Mouse (Mus musculus) embryonic facial prominence, embryonic 12.5 days (tissue): ENCODE data around the gene Gpr162. TPM values are rescaled to one million over a fixed set of nuclear protein-coding genes. Genes with fewer than 3 reads are reported as not detected.
A peak's percentile ranks its signal among the peaks of the same experiment; 100 is the strongest.
"Not testable (repeated sequence)": the region's sequence is repeated elsewhere in the genome, so short reads cannot be mapped to it uniquely, and the experiment has no call there.

Experiments used
- ATAC-seq: fragments of 200-750 bp; cut with Nextera tagmentation; 2 replicates; pipeline ENCODE4 v1.8.0; 2017; ENCODE audit not compliant: insufficient number of reproducible peaks, insufficient read depth, low FRiP score, low TSS enrichment
- H3K27ac ChIP-seq: fragments of 300-500 bp; sonication (generic); 2 replicates; pipeline ENCODE4 v1.5.1; 2016; ENCODE audit warnings: mild to moderate bottlenecking
- H3K27me3 ChIP-seq: fragments of 300-500 bp; sonication (generic); 2 replicates; pipeline ENCODE4 v1.6.1; 2016; ENCODE audit warnings: mild to moderate bottlenecking, moderate library complexity
- H3K36me3 ChIP-seq: fragments of 300-500 bp; sonication (generic); 2 replicates; pipeline ENCODE4 v1.6.1; 2016; ENCODE audit warnings: mild to moderate bottlenecking
- H3K4me1 ChIP-seq: fragments of 300-500 bp; sonication (generic); 2 replicates; pipeline ENCODE4 v1.6.1; 2016
- H3K4me2 ChIP-seq: fragments of 300-500 bp; sonication (generic); replicated peaks from 2 replicates; pipeline ENCODE4 v1.6.1; 2016; ENCODE audit warnings: mild to moderate bottlenecking, moderate library complexity
- H3K4me3 ChIP-seq: fragments of 300-500 bp; sonication (generic); 2 replicates; pipeline ENCODE4 v1.5.1; 2016; ENCODE audit warnings: mild to moderate bottlenecking
- H3K9ac ChIP-seq: fragments of 300-500 bp; sonication (generic); 2 replicates; pipeline ENCODE4 v1.6.1; 2016; ENCODE audit warnings: mild to moderate bottlenecking, moderate library complexity
- H3K9me3 ChIP-seq: fragments of 300-500 bp; sonication (generic); 2 replicates; pipeline ENCODE4 v1.6.1; 2016; ENCODE audit warnings: mild to moderate bottlenecking, moderate library complexity
- WGBS: fragments of 180-500 bp; shearing (Covaris S2); methylation state at CpG from one replicate; pipeline ENCODE4 v1.1.7; 2016; 5-methylcytosine and 5-hydroxymethylcytosine counted together
- polyA plus RNA-seq: library from polyadenylated mRNA; unstranded; fragments of >200 nt; fragmentation: Nextera tagmentation; extraction: Ambion mirVana; gene quantifications from 2 replicates; pipeline ENCODE4 v1.2.1, GENCODE M21; 2016

Gpr162 gene
- polyA plus RNA-seq, 1 experiment from 2014 or later, result 3.4 TPM

DNA sequence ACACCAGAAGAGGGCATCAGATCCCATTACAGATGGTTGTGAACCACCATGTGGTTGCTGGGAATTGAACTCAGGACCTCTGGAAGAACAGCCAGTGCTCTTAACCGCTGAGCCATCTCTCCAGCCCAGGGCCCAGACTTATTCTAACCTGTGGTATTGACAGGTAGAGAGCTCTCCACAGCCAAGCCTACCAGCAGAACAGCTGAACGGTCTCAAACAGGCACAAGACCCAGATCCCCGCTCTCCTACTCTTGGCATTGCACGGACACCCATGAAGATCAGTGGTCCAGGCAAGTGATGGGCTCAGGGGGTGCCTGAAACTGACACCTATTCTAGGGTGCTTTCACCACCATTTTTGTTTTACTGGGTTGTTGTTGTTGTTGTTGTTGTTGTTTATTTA is 32.6 kb downstream of the Gpr162 start:
- Histone ChIP-seq H3K4me3 (peak overlapping the region; percentile 62), H3K4me1 (peaks cover 26% of the 10 kb centered on the region), H3K4me2 (peak overlapping the region; percentile 82), H3K36me3 (peaks cover 34% of the 10 kb centered on the region)
- H3K9me3 ChIP-seq, H3K9ac ChIP-seq, H3K27me3 ChIP-seq, ATAC-seq, H3K27ac ChIP-seq: not testable (repeated sequence)
- WGBS, result 96% methylated on average over 4 of the region's 4 CpGs

DNA sequence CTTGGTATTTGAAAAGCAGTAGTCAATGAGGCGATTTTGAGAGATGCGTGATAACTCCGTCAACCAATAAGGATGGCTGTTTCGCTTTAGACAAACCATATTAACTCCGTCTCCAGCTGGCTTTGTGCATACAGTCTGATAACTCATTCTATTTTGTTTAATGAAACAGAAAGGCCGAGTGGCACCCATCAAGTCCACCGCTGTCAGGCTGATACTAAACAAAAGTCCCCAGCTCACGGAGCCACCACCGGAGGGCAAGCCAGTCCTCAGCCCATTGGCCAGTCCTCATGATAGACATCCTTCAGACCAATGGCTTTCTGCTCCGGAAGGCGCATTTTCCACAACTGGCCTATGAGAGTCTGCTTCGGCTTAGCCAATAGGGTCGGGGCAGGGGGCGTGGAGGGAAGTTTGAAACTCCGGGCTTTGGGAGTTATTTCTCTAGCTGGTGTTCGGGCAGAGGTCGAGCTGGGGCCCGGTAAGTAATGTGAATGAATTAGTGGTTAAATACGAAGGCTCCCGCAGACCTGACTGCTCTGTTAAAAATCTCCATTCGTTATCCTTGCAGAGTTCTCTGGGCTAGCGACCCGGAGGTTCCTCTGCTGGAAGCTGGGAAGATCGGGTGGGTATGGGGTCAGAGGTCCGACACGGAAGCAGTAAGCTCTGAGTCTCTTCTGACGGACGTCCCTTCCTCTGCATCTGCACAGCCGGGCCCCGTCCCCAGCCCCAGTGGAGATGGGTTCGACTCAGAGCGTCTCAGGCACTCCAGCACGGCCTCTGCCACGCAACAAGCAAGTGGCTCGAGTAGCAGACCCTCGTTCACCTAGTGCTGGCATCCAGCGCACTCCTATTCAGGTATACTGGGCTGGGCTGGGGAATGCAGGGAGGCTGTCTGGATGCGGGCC is 33.7 kb downstream of the Gpr162 start:
- peak; percentile 89 for ATAC-seq
- H3K4me1 ChIP-seq, result peaks cover 26% of the 10 kb centered on the region
- H3K27ac ChIP-seq, result peak overlapping the region; percentile 79
- H3K9ac ChIP-seq, result peak overlapping the region; percentile 69
- H3K9me3 ChIP-seq, result no peaks in the 10 kb centered on the region
- 0% methylated on average over 38 of the region's 38 CpGs for WGBS
- H3K4me3 ChIP-seq, result peak overlapping the region; percentile 62
- H3K4me2 ChIP-seq, result peak overlapping the region; percentile 82
- peaks cover 46% of the 10 kb centered on the region for H3K36me3 ChIP-seq
- no peaks in the 10 kb centered on the region for H3K27me3 ChIP-seq

DNA sequence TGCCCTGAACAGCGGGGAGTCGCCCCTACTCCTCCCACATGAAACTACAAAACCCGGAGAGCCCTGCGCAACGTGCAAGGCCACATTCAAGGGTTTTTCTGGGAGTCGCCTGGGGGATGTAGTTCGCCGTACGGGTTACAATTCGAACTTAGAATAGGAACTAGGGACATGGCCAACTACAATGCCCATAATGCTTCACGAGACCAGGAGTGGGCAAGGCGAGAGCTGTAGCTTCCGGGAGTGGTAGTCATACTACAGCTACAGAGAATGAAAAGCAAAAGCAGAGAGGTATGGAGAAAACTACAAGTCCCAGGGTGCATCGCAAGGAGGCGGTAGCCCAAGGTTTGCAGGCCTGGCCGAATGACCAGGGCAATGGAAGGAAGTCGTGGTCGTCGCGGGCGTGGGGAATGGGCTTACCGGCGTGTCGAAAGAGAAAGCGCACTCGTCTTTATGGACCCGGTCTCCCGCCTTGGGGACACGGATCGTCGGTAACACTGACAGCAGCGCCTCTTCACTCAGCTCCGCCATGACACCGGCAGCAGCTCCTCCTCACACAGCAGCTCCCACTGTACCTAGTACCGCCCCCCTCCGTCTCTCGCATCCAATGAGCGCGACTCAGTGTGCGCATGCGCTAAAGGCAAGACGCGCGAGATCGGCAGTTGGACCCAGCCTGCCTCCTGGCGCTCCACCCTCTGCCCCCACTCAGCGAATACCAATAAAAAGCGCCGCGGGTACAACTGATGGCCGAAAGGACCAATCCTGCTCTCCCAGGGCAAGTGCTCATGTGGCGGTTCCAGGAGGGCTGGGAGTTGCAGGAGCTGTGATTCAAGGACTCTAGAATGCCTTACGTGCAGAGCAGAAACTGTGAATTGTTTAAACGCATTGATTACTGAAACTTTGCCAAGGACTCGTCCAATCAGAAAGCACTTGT is 34.6 kb downstream of the Gpr162 start, which contains the start of the genes Usp5 and Cdca3:
Usp5 (minus strand) TSS at position 617 of the 931 bp plus-strand sequence.
Cdca3 (plus strand) TSS at position 680 of the 931 bp plus-strand sequence.
- H3K4me2 ChIP-seq, result peak within 1 kb of the TSS; percentile 88
- H3K4me1 ChIP-seq, result peaks cover 23% of the 10 kb centered on the region
- H3K27ac ChIP-seq, result peak within 1 kb of the TSS; percentile 79
- ATAC-seq, result peak; percentile 96
- H3K9ac ChIP-seq, result peak within 1 kb of the TSS; percentile 69
- H3K4me3 ChIP-seq, result peak within 1 kb of the TSS; percentile 62
- no peaks in the 10 kb centered on the region for H3K27me3 ChIP-seq
- H3K9me3 ChIP-seq, result no peaks in the 10 kb centered on the region
- under 1% methylated on average over 55 of the region's 55 CpGs for WGBS
- H3K36me3 ChIP-seq, result peaks cover 49% of the 10 kb centered on the region

DNA sequence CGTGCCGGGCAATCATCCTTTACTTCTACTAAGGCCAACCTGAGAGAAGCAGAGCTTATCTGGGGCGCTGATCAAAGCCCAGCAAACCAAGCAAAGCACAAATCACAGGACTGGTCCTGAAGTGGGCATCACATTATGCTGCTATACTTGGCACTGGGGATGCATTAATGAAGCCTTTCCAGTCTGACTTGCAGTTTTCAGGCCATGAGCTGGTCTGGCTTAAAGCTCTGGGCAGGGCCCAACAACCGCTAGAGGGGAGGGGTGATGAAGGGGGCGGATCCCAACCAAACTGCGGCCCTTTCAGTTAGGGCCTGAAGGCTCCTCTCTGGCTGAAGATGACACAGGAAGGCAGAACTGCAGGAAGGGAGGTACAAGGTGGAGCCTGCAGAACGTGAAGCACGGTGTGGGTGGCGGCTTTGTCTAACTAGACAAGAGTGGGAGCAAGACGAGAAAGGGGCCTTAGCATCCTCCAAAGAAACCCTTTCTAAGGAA is 35.6 kb downstream of the Gpr162 start:
- WGBS, result 25% methylated on average over 10 of the region's 10 CpGs
- ATAC-seq, result no peak

DNA sequence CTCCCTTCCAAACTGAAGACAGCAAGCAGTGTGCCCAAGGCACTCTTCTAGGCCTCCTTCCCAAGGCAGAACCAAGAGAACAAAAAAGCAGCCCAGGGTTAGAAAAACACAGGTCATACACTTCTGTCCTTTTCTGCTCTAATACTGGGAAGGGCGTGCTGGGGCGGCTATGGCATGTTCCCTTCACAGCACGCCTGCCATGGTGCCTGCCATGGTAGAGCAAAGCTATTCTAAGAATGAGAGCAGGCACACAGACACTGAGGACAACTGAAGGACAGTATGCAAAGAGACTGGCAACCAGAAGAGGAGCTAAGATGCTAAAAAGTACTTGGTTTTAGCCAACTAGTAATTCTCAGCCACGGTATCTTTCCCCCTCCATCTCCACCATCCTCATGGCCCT is 41.7 kb downstream of the Gpr162 start:
- no peak for ATAC-seq
- Histone ChIP-seq H3K4me3 (no peak overlapping the region), H3K36me3 (peaks cover 95% of the 10 kb centered on the region), H3K27ac (no peak overlapping the region), H3K27me3 (no peaks in the 10 kb centered on the region), H3K9ac (no peak overlapping the region), H3K4me2 (no peak overlapping the region), H3K4me1 (no peaks in the 10 kb centered on the region), H3K9me3 (no peaks in the 10 kb centered on the region)
- 94% methylated on average over 4 of the region's 4 CpGs for WGBS

More for the DNA sequence above, 35.6 kb downstream of the Gpr162 start:
- H3K36me3 ChIP-seq, result peaks cover 50% of the 10 kb centered on the region
- peak overlapping the region; percentile 62 for H3K4me3 ChIP-seq
- no peaks in the 10 kb centered on the region for H3K27me3 ChIP-seq
- no peaks in the 10 kb centered on the region for H3K9me3 ChIP-seq
- H3K27ac ChIP-seq, result peak overlapping the region; percentile 79; the same call in 1 of the 2 replicates
- peak overlapping the region; percentile 88 for H3K4me2 ChIP-seq
- H3K4me1 ChIP-seq, result peaks cover 23% of the 10 kb centered on the region
- H3K9ac ChIP-seq, result peak overlapping the region; percentile 69

DNA sequence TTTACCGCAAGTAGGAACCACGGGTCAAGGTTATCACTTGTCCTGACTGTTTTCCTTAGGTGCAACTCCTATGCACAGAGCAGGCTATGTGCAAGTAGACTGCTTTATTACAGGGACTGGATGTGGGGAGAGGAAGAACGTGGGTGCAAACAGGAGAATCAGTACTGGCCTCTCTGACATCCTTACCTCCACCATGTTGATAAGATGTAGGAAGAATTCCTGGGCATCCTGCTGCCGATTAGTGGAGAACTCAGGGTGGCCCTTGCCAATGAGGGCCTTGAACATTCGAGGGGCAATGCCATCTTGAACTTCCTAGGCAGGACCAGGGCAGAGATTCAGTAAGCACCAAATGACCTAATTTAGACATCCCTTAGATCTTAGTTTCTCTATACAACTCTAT is 42.9 kb downstream of the Gpr162 start:
- H3K4me1 ChIP-seq, result no peaks in the 10 kb centered on the region
- H3K36me3 ChIP-seq, result peaks cover 100% of the 10 kb centered on the region
- H3K4me2 ChIP-seq, result no peak overlapping the region
- H3K4me3 ChIP-seq, result no peak overlapping the region
- H3K9ac ChIP-seq, result no peak overlapping the region
- H3K27ac ChIP-seq, result no peak overlapping the region
- no peak for ATAC-seq
- H3K9me3 ChIP-seq, result no peaks in the 10 kb centered on the region
- 91% methylated on average over 5 of the region's 5 CpGs for WGBS
- H3K27me3 ChIP-seq, result no peaks in the 10 kb centered on the region

DNA sequence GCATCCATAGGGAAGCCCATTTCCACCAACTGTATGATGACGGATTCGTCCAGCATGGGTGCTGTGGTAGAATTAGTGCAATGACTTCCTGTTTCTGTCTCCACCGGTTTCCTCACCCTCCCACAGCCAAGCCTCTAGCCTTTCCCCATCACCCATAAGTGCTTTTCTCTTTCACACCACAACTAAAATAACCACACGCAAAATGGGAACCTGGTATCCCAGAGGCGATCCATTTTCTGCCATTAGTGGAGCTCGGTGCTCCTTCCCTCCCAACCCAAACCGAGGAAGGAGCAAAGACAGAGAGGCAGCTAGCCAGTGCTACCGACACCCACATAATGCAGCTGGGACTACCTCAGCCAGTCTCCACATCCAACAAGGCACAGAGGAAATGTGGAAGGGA is 45.8 kb downstream of the Gpr162 start:
- Histone ChIP-seq H3K27me3 (no peaks in the 10 kb centered on the region), H3K9me3 (no peaks in the 10 kb centered on the region), H3K4me1 (peaks cover 11% of the 10 kb centered on the region), H3K9ac (no peak overlapping the region), H3K27ac (no peak overlapping the region), H3K4me3 (no peak overlapping the region), H3K36me3 (peaks cover 80% of the 10 kb centered on the region), H3K4me2 (no peak overlapping the region)
- ATAC-seq, result no peak
- 94% methylated on average over 8 of the region's 8 CpGs for WGBS

DNA sequence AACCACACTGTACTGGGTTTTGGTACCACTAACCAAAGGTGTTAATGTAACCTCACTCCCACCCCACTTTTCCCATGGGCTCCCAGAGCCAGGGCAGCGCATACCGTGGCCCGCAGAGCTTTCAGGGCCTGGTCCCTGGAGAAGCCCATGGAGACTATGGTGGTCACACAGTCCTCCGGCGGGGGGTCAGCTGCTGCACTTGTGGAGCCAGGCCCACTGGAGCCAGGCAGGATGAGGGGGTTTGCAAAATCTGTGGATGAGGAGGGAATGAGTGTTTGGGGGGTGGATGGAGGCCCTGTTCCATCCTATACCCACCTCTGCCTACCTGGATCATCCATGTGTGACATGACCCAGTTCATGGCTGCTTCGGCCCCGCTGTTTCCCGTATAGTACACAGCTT is 46.2 kb downstream of the Gpr162 start:
- peaks cover 15% of the 10 kb centered on the region for H3K4me1 ChIP-seq
- H3K4me3 ChIP-seq, result no peak overlapping the region
- no peak for ATAC-seq
- H3K36me3 ChIP-seq, result peaks cover 76% of the 10 kb centered on the region
- no peak overlapping the region for H3K9ac ChIP-seq
- no peak overlapping the region for H3K27ac ChIP-seq
- no peaks in the 10 kb centered on the region for H3K9me3 ChIP-seq
- no peak overlapping the region for H3K4me2 ChIP-seq
- H3K27me3 ChIP-seq, result no peaks in the 10 kb centered on the region
- WGBS, result 96% methylated on average over 8 of the region's 8 CpGs

DNA sequence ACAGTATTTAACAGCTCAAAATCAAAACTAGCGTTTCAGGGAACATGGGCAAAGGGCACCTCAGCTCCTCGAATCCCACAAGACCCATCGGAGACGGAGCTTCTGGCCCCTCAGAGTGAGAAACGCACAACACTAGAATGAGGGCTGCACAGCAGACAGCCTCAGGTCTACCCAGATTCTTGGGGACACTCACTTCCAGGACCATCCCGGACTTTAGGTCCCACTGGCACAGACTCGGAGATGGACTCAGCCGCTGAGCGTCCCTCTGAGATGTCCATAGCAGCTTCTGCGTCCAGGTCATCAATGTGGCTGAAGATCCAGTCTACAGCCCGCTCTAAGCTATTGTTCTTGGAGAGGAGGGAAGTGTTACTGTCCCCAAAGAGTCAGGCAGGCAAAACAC is 46.7 kb downstream of the Gpr162 start:
- H3K36me3 ChIP-seq, result peaks cover 74% of the 10 kb centered on the region
- 94% methylated on average over 11 of the region's 11 CpGs for WGBS

DNA sequence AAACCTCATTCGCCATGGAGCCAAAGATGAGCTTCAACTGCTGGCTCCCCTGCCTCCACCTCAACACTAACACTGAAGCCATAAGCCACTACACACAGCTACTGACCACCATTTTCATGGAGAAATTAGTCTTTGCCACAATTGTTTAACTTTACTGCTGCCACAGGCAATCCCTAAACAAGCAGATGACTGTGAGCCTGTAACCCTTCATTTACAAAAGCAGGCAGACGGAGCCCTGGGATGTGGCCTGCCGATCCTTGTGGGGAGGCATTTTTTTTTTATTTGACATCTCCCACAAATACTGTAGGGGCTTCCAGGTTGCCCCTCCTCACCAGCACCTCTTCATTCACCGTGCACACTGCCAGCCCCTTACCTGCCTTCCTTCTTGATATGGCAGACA is 47.2 kb downstream of the Gpr162 start:
- H3K9me3 ChIP-seq, result no peaks in the 10 kb centered on the region
- peaks cover 22% of the 10 kb centered on the region for H3K4me1 ChIP-seq
- peaks cover 74% of the 10 kb centered on the region for H3K36me3 ChIP-seq
- no peak overlapping the region for H3K4me2 ChIP-seq
- H3K9ac ChIP-seq, result no peak overlapping the region
- no peak for ATAC-seq
- no peaks in the 10 kb centered on the region for H3K27me3 ChIP-seq
- no peak overlapping the region for H3K4me3 ChIP-seq
- WGBS, result 93% methylated on average over 4 of the region's 4 CpGs
- H3K27ac ChIP-seq, result no peak overlapping the region

More for the DNA sequence above, 46.7 kb downstream of the Gpr162 start:
- H3K4me2 ChIP-seq, result no peak overlapping the region
- no peak overlapping the region for H3K4me3 ChIP-seq
- H3K27me3 ChIP-seq, result no peaks in the 10 kb centered on the region
- no peak overlapping the region for H3K9ac ChIP-seq
- H3K27ac ChIP-seq, result no peak overlapping the region
- peaks cover 19% of the 10 kb centered on the region for H3K4me1 ChIP-seq
- H3K9me3 ChIP-seq, result no peaks in the 10 kb centered on the region
- no peak for ATAC-seq
